Mouse (Mus musculus): Measurements from ENCODE around the gene Gm10273. TPM values are rescaled to one million over a fixed set of nuclear protein-coding genes. Genes with fewer than 3 reads are reported as not detected.

The Gm10273 gene
- polyA plus RNA-seq, 1 experiment: 15.9 TPM

DNA sequence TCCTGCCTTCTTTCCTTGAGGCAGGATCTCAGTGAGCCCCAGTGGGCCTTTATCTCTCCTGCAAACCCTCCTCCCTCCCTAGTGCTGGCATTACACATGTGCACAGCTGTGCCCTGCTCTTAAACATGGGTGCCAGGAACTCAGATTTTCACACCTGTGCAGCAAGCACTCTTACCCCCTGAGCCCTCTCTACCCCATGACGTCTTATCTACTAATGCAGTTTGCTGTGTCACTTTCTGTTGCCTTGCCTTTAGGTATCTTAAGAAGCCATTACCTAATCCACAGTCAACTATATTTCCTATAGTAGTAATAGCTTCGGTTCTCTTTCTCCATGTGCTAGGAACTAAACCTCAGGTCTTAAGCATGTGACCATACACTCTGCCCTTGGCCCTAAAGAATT lies 32.2 kb upstream of the Gm10273 start:
- DNase-seq: no peak
- H3K27me3 ChIP-seq (ENCODE audit: control insufficient read depth, insufficient read depth, low read length): no peaks in the 10 kb centered on the region
- 93% methylated on average over 2 of the region's 2 CpGs for WGBS
- no peaks in the 10 kb centered on the region for H3K4me1 ChIP-seq (ENCODE audit: control insufficient read depth, insufficient read depth, low read length)
- TF ChIP-seq CTCF (IDR thresholded peaks at IDR 0.05; ENCODE audit: borderline replicate concordance, insufficient read depth, low read depth, low read length): no peak
- no peak for TF ChIP-seq POLR2A (IDR thresholded peaks at IDR 0.05; ENCODE audit: borderline replicate concordance, insufficient read depth, low read length)
- H3K4me3 ChIP-seq (replicated peaks; ENCODE audit: insufficient read depth, low read depth, low read length): no peak overlapping the region
- H3K27ac ChIP-seq (ENCODE audit: insufficient read depth, low read length): no peak overlapping the region

GRCm38 (mm10) chr10:59364551-59364950 lies 30.9 kb upstream of the Gm10273 start:
- TF ChIP-seq CTCF (IDR thresholded peaks at IDR 0.05; ENCODE audit: borderline replicate concordance, insufficient read depth, low read depth, low read length) (no peak), POLR2A (IDR thresholded peaks at IDR 0.05; ENCODE audit: borderline replicate concordance, insufficient read depth, low read length) (no peak)
- 92% methylated on average over 3 of the region's 3 CpGs for WGBS
- no peak overlapping the region for H3K27ac ChIP-seq (ENCODE audit: insufficient read depth, low read length)

GRCm38 (mm10) chr10:59365804-59366589 lies 29.4 kb upstream of the Gm10273 start:
- Histone ChIP-seq H3K4me3 (replicated peaks; ENCODE audit: insufficient read depth, low read depth, low read length) (no peak overlapping the region), H3K4me1 (ENCODE audit: control insufficient read depth, insufficient read depth, low read length) (no peaks in the 10 kb centered on the region), H3K27me3 (ENCODE audit: control insufficient read depth, insufficient read depth, low read length) (no peaks in the 10 kb centered on the region), H3K27ac (ENCODE audit: insufficient read depth, low read length) (no peak overlapping the region)
- 83% methylated on average over 5 of the region's 5 CpGs for WGBS
- no peak for DNase-seq
- no peak for TF ChIP-seq POLR2A (IDR thresholded peaks at IDR 0.05; ENCODE audit: borderline replicate concordance, insufficient read depth, low read length)
- no peak for TF ChIP-seq CTCF (IDR thresholded peaks at IDR 0.05; ENCODE audit: borderline replicate concordance, insufficient read depth, low read depth, low read length)

More at GRCm38 (mm10) chr10:59364551-59364950, 30.9 kb upstream of the Gm10273 start:
- H3K4me1 ChIP-seq (ENCODE audit: control insufficient read depth, insufficient read depth, low read length): no peaks in the 10 kb centered on the region
- no peak overlapping the region for H3K4me3 ChIP-seq (replicated peaks; ENCODE audit: insufficient read depth, low read depth, low read length)
- no peak for DNase-seq
- no peaks in the 10 kb centered on the region for H3K27me3 ChIP-seq (ENCODE audit: control insufficient read depth, insufficient read depth, low read length)

DNA sequence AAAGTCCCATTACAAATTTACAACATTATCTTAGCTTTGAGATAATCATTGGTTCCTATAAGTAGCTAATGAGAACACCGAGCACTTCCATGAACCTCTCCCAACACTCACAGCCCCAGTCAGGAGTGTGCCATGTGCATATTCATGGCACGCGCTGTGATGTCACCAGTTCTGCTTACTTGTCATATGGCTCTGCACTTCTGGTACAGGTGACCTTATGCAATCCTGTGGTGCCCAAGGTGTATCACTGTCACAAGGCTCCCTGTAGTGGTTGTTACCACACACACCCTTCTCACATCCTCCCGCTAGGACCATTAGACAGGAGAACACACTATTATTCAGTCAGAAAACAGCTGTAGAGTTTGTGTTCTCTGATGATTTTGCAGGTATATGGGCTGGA lies 28.7 kb upstream of the Gm10273 start:
- Histone ChIP-seq H3K27ac (ENCODE audit: insufficient read depth, low read length) (no peak overlapping the region), H3K27me3 (ENCODE audit: control insufficient read depth, insufficient read depth, low read length) (no peaks in the 10 kb centered on the region), H3K4me3 (replicated peaks; ENCODE audit: insufficient read depth, low read depth, low read length) (no peak overlapping the region), H3K4me1 (ENCODE audit: control insufficient read depth, insufficient read depth, low read length) (no peaks in the 10 kb centered on the region)
- TF ChIP-seq POLR2A (IDR thresholded peaks at IDR 0.05; ENCODE audit: borderline replicate concordance, insufficient read depth, low read length) (no peak), CTCF (IDR thresholded peaks at IDR 0.05; ENCODE audit: borderline replicate concordance, insufficient read depth, low read depth, low read length) (no peak)
- 96% methylated on average over 4 of the region's 4 CpGs for WGBS
- no peak for DNase-seq

DNA sequence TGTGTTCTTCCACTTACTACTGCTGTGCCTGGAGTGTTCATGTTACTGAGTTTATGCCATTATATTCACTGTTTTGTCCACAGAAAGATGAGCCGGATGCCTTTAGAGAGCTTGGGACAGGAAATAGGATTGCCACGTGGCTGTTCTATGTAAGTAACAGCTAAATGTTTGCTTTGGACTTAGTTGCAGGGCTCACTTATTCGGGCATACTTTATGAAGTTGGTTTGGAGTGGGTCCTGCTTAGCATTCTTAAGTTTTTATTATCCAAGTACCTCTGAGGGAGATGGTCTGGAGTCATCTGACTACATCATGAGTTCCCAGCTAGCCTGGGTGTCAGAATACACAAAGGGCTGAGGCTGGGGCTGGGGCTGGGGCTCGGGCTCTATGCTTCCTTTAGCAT lies 28.2 kb upstream of the Gm10273 start:
- no peak for DNase-seq
- no peak overlapping the region for H3K27ac ChIP-seq (ENCODE audit: insufficient read depth, low read length)
- TF ChIP-seq CTCF (IDR thresholded peaks at IDR 0.05; ENCODE audit: borderline replicate concordance, insufficient read depth, low read depth, low read length): no peak
- TF ChIP-seq POLR2A (IDR thresholded peaks at IDR 0.05; ENCODE audit: borderline replicate concordance, insufficient read depth, low read length): no peak
- H3K4me3 ChIP-seq (replicated peaks; ENCODE audit: insufficient read depth, low read depth, low read length): no peak overlapping the region
- no peaks in the 10 kb centered on the region for H3K27me3 ChIP-seq (ENCODE audit: control insufficient read depth, insufficient read depth, low read length)
- H3K4me1 ChIP-seq (ENCODE audit: control insufficient read depth, insufficient read depth, low read length): no peaks in the 10 kb centered on the region
- WGBS: 89% methylated on average over 4 of the region's 4 CpGs

GRCm38 (mm10) chr10:59368729-59369128 lies 26.7 kb upstream of the Gm10273 start:
- 72% methylated on average over 8 of the region's 8 CpGs for WGBS
- TF ChIP-seq POLR2A (IDR thresholded peaks at IDR 0.05; ENCODE audit: borderline replicate concordance, insufficient read depth, low read length) (no peak), CTCF (IDR thresholded peaks at IDR 0.05; ENCODE audit: borderline replicate concordance, insufficient read depth, low read depth, low read length) (no peak)
- H3K4me3 ChIP-seq (replicated peaks; ENCODE audit: insufficient read depth, low read depth, low read length): no peak overlapping the region
- no peak for DNase-seq
- no peaks in the 10 kb centered on the region for H3K4me1 ChIP-seq (ENCODE audit: control insufficient read depth, insufficient read depth, low read length)
- H3K27ac ChIP-seq (ENCODE audit: insufficient read depth, low read length): no peak overlapping the region
- no peaks in the 10 kb centered on the region for H3K27me3 ChIP-seq (ENCODE audit: control insufficient read depth, insufficient read depth, low read length)

DNA sequence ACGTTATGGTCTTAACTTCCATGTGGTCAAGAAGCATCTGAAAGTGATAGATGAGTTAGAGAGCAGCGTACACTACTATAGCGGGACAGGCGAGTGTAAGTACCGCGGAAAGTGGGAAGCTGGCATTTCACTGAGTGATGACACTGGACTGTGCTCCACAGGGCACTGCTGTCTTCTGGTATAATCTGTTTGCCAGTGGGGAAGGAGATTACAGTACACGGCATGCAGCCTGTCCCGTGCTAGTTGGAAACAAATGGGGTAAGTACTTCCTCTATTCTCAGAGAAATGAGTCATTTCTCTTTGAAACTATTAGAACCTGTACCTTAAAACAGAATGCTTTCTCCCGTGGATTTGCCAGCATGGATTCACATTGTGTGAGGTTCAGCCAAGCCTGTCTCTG lies 26.0 kb upstream of the Gm10273 start:
- H3K27me3 ChIP-seq (ENCODE audit: control insufficient read depth, insufficient read depth, low read length): no peaks in the 10 kb centered on the region
- H3K4me3 ChIP-seq (replicated peaks; ENCODE audit: insufficient read depth, low read depth, low read length): no peak overlapping the region
- no peaks in the 10 kb centered on the region for H3K4me1 ChIP-seq (ENCODE audit: control insufficient read depth, insufficient read depth, low read length)
- WGBS: 88% methylated on average over 9 of the region's 9 CpGs
- DNase-seq: no peak
- no peak for TF ChIP-seq CTCF (IDR thresholded peaks at IDR 0.05; ENCODE audit: borderline replicate concordance, insufficient read depth, low read depth, low read length)
- no peak for TF ChIP-seq POLR2A (IDR thresholded peaks at IDR 0.05; ENCODE audit: borderline replicate concordance, insufficient read depth, low read length)
- no peak overlapping the region for H3K27ac ChIP-seq (ENCODE audit: insufficient read depth, low read length)

- no peaks in the 10 kb centered on the region for H3K27me3 ChIP-seq (ENCODE audit: control insufficient read depth, insufficient read depth, low read length)
- TF ChIP-seq CTCF (IDR thresholded peaks at IDR 0.05; ENCODE audit: borderline replicate concordance, insufficient read depth, low read depth, low read length): no peak
- no peak for TF ChIP-seq POLR2A (IDR thresholded peaks at IDR 0.05; ENCODE audit: borderline replicate concordance, insufficient read depth, low read length)
- DNase-seq: no peak
- no peaks in the 10 kb centered on the region for H3K4me1 ChIP-seq (ENCODE audit: control insufficient read depth, insufficient read depth, low read length)
- WGBS: 90% methylated on average over 10 of the region's 10 CpGs
- H3K4me3 ChIP-seq (replicated peaks; ENCODE audit: insufficient read depth, low read depth, low read length): no peak overlapping the region
- no peak overlapping the region for H3K27ac ChIP-seq (ENCODE audit: insufficient read depth, low read length)
Observed at GRCm38 (mm10) chr10:59377906-59378305, 17.5 kb upstream of the Gm10273 start.
